Mouse (Mus musculus) forebrain, embryonic 14.5 days (tissue): ENCODE measurements at regions not wholly inside any gene's neighbourhood (a gene's known extent, or its start where the extent isn't known, plus 50 kb on each side); places are given as distances from the start of the nearest gene placed in this dataset.

Source experiments
- ATAC-seq: fragments of 200-750 bp; cut with Nextera tagmentation; 2 replicates; pipeline ENCODE4 v1.8.0; 2017; ENCODE audit warnings: mild to moderate bottlenecking, moderate library complexity
- DNase-seq: peaks from one replicate; pipeline ENCODE4 v3.0.0-alpha.2; 2015; ENCODE audit warnings: low spot score
- H3K27ac ChIP-seq: fragments of 300-500 bp; sonication (generic); 2 replicates; pipeline ENCODE4 v1.5.1; 2014; ENCODE audit warnings: low read depth, mild to moderate bottlenecking, control low read depth, low read length, moderate library complexity
- H3K27me3 ChIP-seq: fragments of 300-500 bp; sonication (generic); replicated peaks from 2 replicates; pipeline ENCODE4 v1.6.1; 2014; ENCODE audit warnings: low read length, control low read depth, mixed read lengths; ENCODE audit not compliant: control insufficient read depth, insufficient read depth
- H3K36me3 ChIP-seq: fragments of 300-500 bp; sonication (generic); 2 replicates; pipeline ENCODE4 v1.6.1; 2014; ENCODE audit warnings: low read length, control low read depth; ENCODE audit not compliant: control insufficient read depth, insufficient read depth
- H3K4me1 ChIP-seq: fragments of 300-500 bp; sonication (generic); 2 replicates; pipeline ENCODE4 v1.6.1; 2014; ENCODE audit warnings: antibody characterized with exemption, low read length, control low read depth; ENCODE audit not compliant: control insufficient read depth, insufficient read depth
- H3K4me2 ChIP-seq: fragments of 300-500 bp; sonication (generic); 2 replicates; pipeline ENCODE4 v1.6.1; 2014; ENCODE audit warnings: mild to moderate bottlenecking, control low read depth, low read length
- H3K4me3 ChIP-seq: fragments of 300-500 bp; sonication (generic); 2 replicates; pipeline ENCODE4 v1.5.1; 2014; ENCODE audit warnings: low read depth, low read length, control low read depth
- H3K9ac ChIP-seq: fragments of 300-500 bp; sonication (generic); 2 replicates; pipeline ENCODE4 v1.6.1; 2014; ENCODE audit warnings: mild to moderate bottlenecking, low read length, control low read depth, moderate library complexity
- H3K9me3 ChIP-seq: fragments of 300-500 bp; sonication (generic); replicated peaks from 2 replicates; pipeline ENCODE4 v1.6.1; 2016; ENCODE audit warnings: low read length, control low read depth, mixed read lengths; ENCODE audit not compliant: control insufficient read depth
- WGBS: fragments of 180-500 bp; shearing (Covaris S2); extraction: QIAGEN DNeasy Blood & Tissue Kit; methylation state at CpG from one replicate; pipeline ENCODE4 v1.1.7; 2014; 5-methylcytosine and 5-hydroxymethylcytosine counted together

- no peak for ATAC-seq
- no peaks in the 10 kb centered on the region for H3K4me1 ChIP-seq
- H3K27me3 ChIP-seq, result no peaks in the 10 kb centered on the region
- H3K9ac ChIP-seq, result no peak overlapping the region
- H3K36me3 ChIP-seq, result no peaks in the 10 kb centered on the region
- 97% methylated on average over 2 of the region's 2 CpGs for WGBS
- H3K27ac ChIP-seq, result no peak overlapping the region
- H3K4me3 ChIP-seq, result no peak overlapping the region
- DNase-seq, result no peak
- H3K4me2 ChIP-seq, result no peak overlapping the region
- no peaks in the 10 kb centered on the region for H3K9me3 ChIP-seq
Observed at GRCm38 (mm10) chr11:112458075-112458474, 323.9 kb upstream of the Sox9 start.

DNA sequence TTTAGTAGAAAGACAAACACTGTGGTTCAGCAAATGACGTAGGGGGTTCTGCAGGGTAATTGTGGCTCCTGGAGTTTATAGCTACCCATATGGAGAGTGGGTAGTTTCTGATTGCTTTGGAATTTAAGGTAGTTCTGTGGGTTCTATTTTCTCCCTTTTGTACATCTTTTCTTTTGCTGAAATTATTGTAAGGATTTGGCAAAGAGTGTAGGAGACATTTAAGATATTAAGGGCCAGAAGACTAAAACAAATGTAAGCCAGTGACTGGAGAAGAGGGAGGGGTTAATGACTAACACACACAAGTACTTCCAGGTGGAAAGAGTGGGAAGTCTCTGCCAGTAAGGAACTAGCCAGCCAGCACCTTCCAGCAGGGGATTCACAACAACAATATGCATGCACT lies 318.9 kb upstream of the Sox9 start:
- 87% methylated on average over 1 of the region's 1 CpGs for WGBS
- no peak overlapping the region for H3K27ac ChIP-seq
- no peaks in the 10 kb centered on the region for H3K4me1 ChIP-seq
- no peaks in the 10 kb centered on the region for H3K27me3 ChIP-seq
- no peaks in the 10 kb centered on the region for H3K36me3 ChIP-seq
- no peak for ATAC-seq
- H3K9ac ChIP-seq, result no peak overlapping the region
- no peak for DNase-seq
- no peaks in the 10 kb centered on the region for H3K9me3 ChIP-seq
- no peak overlapping the region for H3K4me2 ChIP-seq
- no peak overlapping the region for H3K4me3 ChIP-seq

GRCm38 (mm10) chr11:112464386-112464785 lies 317.6 kb upstream of the Sox9 start:
- no peak overlapping the region for H3K4me3 ChIP-seq
- H3K9me3 ChIP-seq, result no peaks in the 10 kb centered on the region
- H3K36me3 ChIP-seq, result no peaks in the 10 kb centered on the region
- no peaks in the 10 kb centered on the region for H3K4me1 ChIP-seq
- ATAC-seq (no peak), DNase-seq (peak; percentile 8)
- no peaks in the 10 kb centered on the region for H3K27me3 ChIP-seq
- WGBS, result 78% methylated on average over 4 of the region's 4 CpGs
- H3K9ac ChIP-seq, result no peak overlapping the region
- no peak overlapping the region for H3K27ac ChIP-seq
- H3K4me2 ChIP-seq, result no peak overlapping the region

DNA sequence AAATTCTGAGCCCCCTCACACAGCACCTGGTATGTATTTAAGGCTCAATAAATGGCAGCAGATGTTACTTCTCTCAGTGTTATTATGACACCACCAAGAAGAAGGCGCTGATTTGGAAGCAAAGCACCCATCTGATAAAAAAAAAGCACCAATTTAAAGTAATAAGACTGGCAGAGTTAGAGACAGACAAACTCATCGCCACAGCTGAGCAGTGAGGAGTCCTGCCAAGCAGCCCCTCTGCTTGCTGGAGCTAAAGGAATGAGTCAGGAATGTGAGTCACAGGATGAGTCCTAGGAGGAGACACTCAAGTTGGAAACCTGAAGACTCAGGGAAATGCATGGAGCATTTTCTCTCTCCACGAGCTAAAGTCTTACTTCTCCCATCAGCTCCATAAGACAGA lies 311.7 kb upstream of the Sox9 start:
- peak; percentile 50 for DNase-seq
- H3K4me1 ChIP-seq, result no peaks in the 10 kb centered on the region
- no peaks in the 10 kb centered on the region for H3K36me3 ChIP-seq
- 0 out of 2 replicates have a peak, but pooled peaks have one; percentile 29 for ATAC-seq
- no peaks in the 10 kb centered on the region for H3K9me3 ChIP-seq
- no peaks in the 10 kb centered on the region for H3K27me3 ChIP-seq
- no peak overlapping the region for H3K9ac ChIP-seq
- H3K4me2 ChIP-seq, result no peak overlapping the region
- no peak overlapping the region for H3K4me3 ChIP-seq
- WGBS, result 72% methylated on average over 3 of the region's 3 CpGs
- no peak overlapping the region for H3K27ac ChIP-seq

GRCm38 (mm10) chr11:112473237-112473636 lies 308.8 kb upstream of the Sox9 start:
- DNase-seq, result no peak
- Histone ChIP-seq H3K36me3 (no peaks in the 10 kb centered on the region), H3K4me2 (no peak overlapping the region), H3K4me1 (no peaks in the 10 kb centered on the region), H3K4me3 (no peak overlapping the region), H3K9ac (no peak overlapping the region), H3K9me3 (no peaks in the 10 kb centered on the region), H3K27me3 (no peaks in the 10 kb centered on the region), H3K27ac (no peak overlapping the region)
- ATAC-seq, result no peak
- 91% methylated on average over 7 of the region's 7 CpGs for WGBS

GRCm38 (mm10) chr11:112473681-112474080 lies 308.3 kb upstream of the Sox9 start:
- Histone ChIP-seq H3K27ac (no peak overlapping the region), H3K36me3 (no peaks in the 10 kb centered on the region), H3K27me3 (no peaks in the 10 kb centered on the region), H3K4me2 (no peak overlapping the region), H3K9me3 (no peaks in the 10 kb centered on the region), H3K4me3 (no peak overlapping the region), H3K9ac (no peak overlapping the region), H3K4me1 (no peaks in the 10 kb centered on the region)
- DNase-seq (peak; percentile 17), ATAC-seq (no peak)
- WGBS, result 78% methylated on average over 6 of the region's 6 CpGs

DNA sequence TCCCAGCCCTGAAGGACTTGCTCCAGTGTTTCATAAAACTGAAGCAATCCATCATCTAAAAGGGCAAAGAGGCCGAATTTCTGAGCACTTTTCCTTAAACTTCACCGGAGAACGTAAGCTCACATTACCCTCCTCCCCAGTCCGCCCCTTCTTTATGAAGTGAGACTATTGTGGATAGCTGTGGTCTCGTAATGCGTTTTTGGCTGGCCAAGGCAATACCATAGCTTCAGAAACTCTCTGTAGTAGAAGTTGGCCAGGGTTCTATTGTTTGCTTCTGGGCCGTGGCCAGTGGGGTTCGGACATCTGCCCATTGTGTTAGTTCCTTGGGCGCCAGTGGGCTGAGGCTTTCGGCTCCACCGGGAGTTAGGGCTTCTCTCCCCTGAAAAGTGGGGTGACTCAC lies 301.7 kb upstream of the Sox9 start:
- Histone ChIP-seq H3K27me3 (no peaks in the 10 kb centered on the region), H3K9me3 (no peaks in the 10 kb centered on the region), H3K4me3 (no peak overlapping the region), H3K9ac (no peak overlapping the region), H3K4me2 (no peak overlapping the region), H3K27ac (no peak overlapping the region), H3K36me3 (no peaks in the 10 kb centered on the region), H3K4me1 (no peaks in the 10 kb centered on the region)
- no peak for ATAC-seq
- WGBS, result 67% methylated on average over 11 of the region's 11 CpGs
- DNase-seq, result no peak

DNA sequence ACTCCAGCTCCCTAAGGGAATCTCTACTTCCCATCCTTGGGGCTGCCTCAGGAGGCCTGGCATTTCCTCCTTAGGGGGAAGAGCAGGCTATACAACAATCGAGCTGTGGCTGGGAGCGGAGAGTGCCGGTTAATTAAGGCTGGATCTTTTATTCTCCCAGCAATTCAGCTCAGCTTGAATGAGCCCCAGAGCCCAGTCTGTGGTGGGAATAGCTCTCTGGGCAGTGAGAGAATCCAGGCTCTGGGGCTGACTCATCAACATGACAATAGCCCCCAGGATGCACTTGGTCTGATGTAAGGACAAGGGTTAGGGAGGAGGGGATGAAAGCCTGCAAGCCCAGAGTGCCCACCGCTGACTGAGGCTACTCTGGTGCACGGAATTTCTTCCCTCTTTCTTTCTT lies 280.2 kb upstream of the Sox9 start:
- Histone ChIP-seq H3K4me3 (no peak overlapping the region), H3K9ac (no peak overlapping the region), H3K9me3 (no peaks in the 10 kb centered on the region), H3K4me2 (no peak overlapping the region), H3K4me1 (peaks cover 15% of the 10 kb centered on the region), H3K27me3 (no peaks in the 10 kb centered on the region), H3K36me3 (no peaks in the 10 kb centered on the region), H3K27ac (no peak overlapping the region; the same call in 1 of the 2 replicates)
- DNase-seq (peak; percentile 96), ATAC-seq (peak; percentile 98)
- 0% methylated on average over 5 of the region's 5 CpGs for WGBS

GRCm38 (mm10) chr11:112519076-112519475 lies 262.9 kb upstream of the Sox9 start:
- H3K36me3 ChIP-seq, result no peaks in the 10 kb centered on the region
- DNase-seq, result peak; percentile 28
- no peak for ATAC-seq
- H3K27ac ChIP-seq, result no peak overlapping the region
- H3K4me2 ChIP-seq, result no peak overlapping the region
- no peak overlapping the region for H3K9ac ChIP-seq
- WGBS, result 47% methylated on average over 8 of the region's 8 CpGs
- no peak overlapping the region for H3K4me3 ChIP-seq
- peaks cover 2% of the 10 kb centered on the region; the same call in 1 of the 2 replicates for H3K4me1 ChIP-seq
- no peaks in the 10 kb centered on the region for H3K9me3 ChIP-seq
- no peaks in the 10 kb centered on the region for H3K27me3 ChIP-seq
